Mouse (Mus musculus) midbrain, embryonic 10.5 days (tissue): Measurements from ENCODE around the gene Micall2. TPM values are rescaled to one million over a fixed set of nuclear protein-coding genes. Genes with fewer than 3 reads are reported as not detected.

Source experiments
- DNase-seq: peaks from one replicate; pipeline ENCODE4 v3.0.0-alpha.2; 2017; ENCODE audit warnings: low spot score
- H3K27ac ChIP-seq: fragments of 300-500 bp; sonication (generic); replicated peaks from 2 replicates; pipeline ENCODE4 v1.5.1; 2016; ENCODE audit warnings: mild to moderate bottlenecking
- H3K27me3 ChIP-seq: fragments of 300-500 bp; sonication (generic); 2 replicates; pipeline ENCODE4 v1.6.1; 2016; ENCODE audit warnings: low read depth, mild to moderate bottlenecking; ENCODE audit not compliant: poor library complexity, severe bottlenecking
- H3K36me3 ChIP-seq: fragments of 300-500 bp; sonication (generic); 2 replicates; pipeline ENCODE4 v1.6.1; 2016; ENCODE audit warnings: mild to moderate bottlenecking, moderate library complexity
- H3K4me1 ChIP-seq: fragments of 300-500 bp; sonication (generic); 2 replicates; pipeline ENCODE4 v1.6.1; 2016
- H3K4me3 ChIP-seq: fragments of 300-500 bp; sonication (generic); 2 replicates; pipeline ENCODE4 v1.5.1; 2016; ENCODE audit warnings: mild to moderate bottlenecking, moderate library complexity
- H3K9me3 ChIP-seq: fragments of 300-500 bp; sonication (generic); replicated peaks from 2 replicates; pipeline ENCODE4 v1.6.1; 2016; ENCODE audit warnings: mild to moderate bottlenecking
- WGBS: fragments of 180-500 bp; shearing (Covaris S2); methylation state at CpG from one replicate; pipeline ENCODE4 v1.1.7; 2016; 5-methylcytosine and 5-hydroxymethylcytosine counted together
- microRNA-seq: library from miRNA; unstranded; fragments of <30 nt; microRNA quantifications from one replicate; pipeline ENCODE4, GENCODE M21; 2017
- polyA plus RNA-seq: library from polyadenylated mRNA; unstranded; fragments of >200 nt; fragmentation: Nextera tagmentation; extraction: Ambion mirVana; gene quantifications from 2 replicates; pipeline ENCODE4 v1.2.1, GENCODE M21; 2016

The Micall2 gene
- polyA plus RNA-seq, 1 experiment from 2014 or later, result 5.7 TPM

DNA sequence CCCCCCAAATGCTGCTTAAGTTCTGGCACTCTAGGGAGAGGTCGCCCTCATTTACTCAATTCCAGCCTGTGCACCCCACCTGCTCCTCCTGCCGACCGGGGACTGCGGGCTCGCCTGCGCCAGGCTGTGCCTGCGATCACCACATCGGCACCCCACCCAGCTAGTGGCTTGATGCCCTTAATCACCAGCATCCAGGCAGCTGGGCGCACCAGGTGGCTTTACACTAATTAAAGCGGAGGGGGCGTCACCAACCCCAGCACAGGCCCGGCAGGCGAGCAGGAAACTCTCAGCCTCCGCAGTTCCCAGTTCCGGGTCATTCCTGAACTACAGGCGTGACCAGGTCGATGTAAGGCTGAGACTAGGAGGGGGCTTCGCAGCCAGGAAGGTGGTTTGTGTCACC, 76.8 kb downstream of the Micall2 start:
- 2% methylated on average over 18 of the region's 18 CpGs for WGBS
- H3K36me3 ChIP-seq, result no peaks in the 10 kb centered on the region
- H3K4me3 ChIP-seq, result peak overlapping the region; percentile 36
- DNase-seq, result peak; percentile 49
- peak overlapping the region; percentile 49; the same call in 1 of the 2 replicates for H3K27ac ChIP-seq
- H3K4me1 ChIP-seq, result peaks cover 14% of the 10 kb centered on the region
- peaks cover 78% of the 10 kb centered on the region for H3K27me3 ChIP-seq
- no peaks in the 10 kb centered on the region for H3K9me3 ChIP-seq

DNA sequence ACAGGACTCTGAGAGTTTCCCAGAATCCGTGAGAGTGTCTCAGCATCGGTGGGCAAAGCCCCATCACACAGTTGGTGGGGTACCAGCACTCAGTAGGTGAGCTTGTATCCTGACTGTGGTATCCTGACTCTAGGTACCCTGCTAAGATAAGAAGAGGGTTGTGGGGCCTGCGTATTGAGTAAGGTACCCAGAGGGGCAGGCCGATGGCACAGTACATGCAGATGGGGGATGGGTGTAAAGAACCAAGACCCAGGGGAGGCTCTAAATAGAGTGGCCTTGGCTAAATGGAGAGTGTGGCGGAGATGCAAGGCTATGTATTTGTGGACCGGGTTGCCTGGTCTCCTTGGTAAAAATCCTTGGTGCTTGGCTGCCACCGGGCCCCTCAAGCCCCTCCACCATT, 77.3 kb downstream of the Micall2 start:
- Histone ChIP-seq H3K36me3 (no peaks in the 10 kb centered on the region), H3K27ac (no peak overlapping the region), H3K4me3 (peak overlapping the region; percentile 36; the same call in 1 of the 2 replicates), H3K9me3 (no peaks in the 10 kb centered on the region), H3K27me3 (peaks cover 74% of the 10 kb centered on the region), H3K4me1 (peaks cover 14% of the 10 kb centered on the region)
- DNase-seq, result no peak
- WGBS, result 39% methylated on average over 7 of the region's 7 CpGs

DNA sequence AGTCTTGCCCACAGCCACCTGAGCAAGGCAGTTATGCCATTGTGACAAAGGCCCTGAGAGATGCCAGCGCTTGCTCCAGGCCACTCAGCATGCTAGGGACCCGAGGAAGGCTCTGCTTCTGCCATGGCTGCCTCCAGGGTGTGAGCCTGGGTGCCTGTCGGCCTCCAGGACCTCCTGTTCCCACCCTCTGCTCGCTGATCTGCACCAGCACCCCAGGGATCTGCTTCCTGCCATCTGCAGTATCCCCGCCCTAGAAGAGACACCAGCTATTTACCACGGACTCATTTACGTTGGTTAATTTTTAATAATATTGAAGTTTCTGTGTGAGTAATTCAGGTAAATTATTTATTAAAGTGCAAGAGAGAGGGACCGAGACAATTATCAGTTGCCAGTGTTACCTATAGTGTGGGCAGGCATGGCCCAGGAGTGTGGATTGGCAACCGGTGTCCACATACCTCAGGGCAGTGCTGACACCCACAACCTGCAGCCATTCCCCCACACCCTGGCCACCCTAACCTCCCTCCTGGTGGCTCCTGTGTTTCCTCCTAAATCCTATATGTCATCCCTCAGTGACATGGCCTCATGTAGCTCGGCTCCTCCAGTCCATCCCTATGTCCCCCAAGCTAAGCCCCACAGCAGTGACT, 78.1 kb downstream of the Micall2 start:
- no peaks in the 10 kb centered on the region for H3K9me3 ChIP-seq
- H3K27me3 ChIP-seq, result peaks cover 69% of the 10 kb centered on the region
- 73% methylated on average over 10 of the region's 10 CpGs for WGBS
- peaks cover 18% of the 10 kb centered on the region for H3K4me1 ChIP-seq
- no peak for DNase-seq
- H3K27ac ChIP-seq, result no peak overlapping the region
- H3K36me3 ChIP-seq, result no peaks in the 10 kb centered on the region
- H3K4me3 ChIP-seq, result no peak overlapping the region

Small RNA genes within 50 kb of the gene (microRNA-seq; reads per million reads assigned to microRNA genes)
- not detected for gene Mir7037

Other genes starting within 250 kb of the Micall2 start
- 18.8 and 36.7 TPM in 2 replicates for gene Uncx, start 192.8 kb downstream of the Micall2 start, polyA plus RNA-seq
- gene Ints1, start 39.3 kb upstream of the Micall2 start, polyA plus RNA-seq, result 33.4 and 34.7 TPM in 2 replicates
- gene Mafk, start 55.2 kb upstream of the Micall2 start, polyA plus RNA-seq, result 9.7 and 9.9 TPM in 2 replicates
- 0.84 and 1.2 TPM in 2 replicates for gene Tmem184a, start 83.6 kb upstream of the Micall2 start, polyA plus RNA-seq
- gene Gm26938, start 90.1 kb upstream of the Micall2 start, polyA plus RNA-seq, result not detected in 2 replicates
- gene Psmg3, start 90.5 kb upstream of the Micall2 start, polyA plus RNA-seq, result 100 and 102 TPM in 2 replicates
- 0.14 and 0.48 TPM in 2 replicates for gene Elfn1, start 171.6 kb upstream of the Micall2 start, polyA plus RNA-seq